8 mouse cellular contexts compared by ENCODE assay signal in the genomic region with DNA sequence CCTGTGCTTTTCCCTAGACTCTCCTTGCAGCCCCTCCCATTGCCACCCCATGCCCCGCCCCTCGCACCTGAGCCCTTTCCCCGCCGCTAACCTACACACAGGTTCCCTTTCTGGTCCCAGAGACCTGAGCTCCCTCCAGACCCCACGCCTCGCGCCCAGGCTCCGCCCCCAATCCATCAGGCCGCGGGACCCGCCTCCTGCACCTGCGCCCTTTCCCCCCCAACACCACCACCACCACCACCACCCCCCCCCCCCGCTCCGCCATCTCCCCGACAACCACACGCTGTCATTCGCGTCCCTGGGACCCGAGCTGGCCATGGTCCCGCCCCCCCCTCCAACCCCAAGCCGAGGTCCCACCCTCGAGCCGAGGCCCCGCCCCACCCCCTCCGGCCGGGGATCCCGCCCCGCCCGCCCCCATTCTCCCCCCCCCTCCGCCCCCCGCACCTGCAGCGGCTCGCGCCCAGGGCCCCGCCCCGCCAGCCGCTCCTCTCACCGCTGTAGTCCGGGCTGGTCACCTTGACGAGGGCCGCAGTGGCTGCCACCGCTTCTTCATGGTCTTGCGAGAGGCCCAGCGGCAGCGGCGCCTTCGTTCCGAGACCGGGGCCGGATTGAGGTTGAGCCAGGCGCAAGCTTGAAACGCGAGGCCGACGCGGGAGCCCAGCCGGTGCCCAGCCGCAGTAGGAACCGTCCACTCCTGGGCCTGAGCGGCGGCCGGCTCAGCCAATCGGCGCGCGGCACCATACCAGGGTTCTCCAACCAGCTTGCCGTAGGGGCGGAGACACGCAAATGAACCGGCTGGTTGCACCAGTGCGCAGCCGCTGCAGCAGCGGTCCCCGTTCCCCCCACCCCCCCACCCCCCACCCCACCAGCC. TPM values are rescaled to one million over a fixed set of nuclear protein-coding genes. Genes with fewer than 3 reads are reported as not detected.
DNase-seq lines count a peak whose midpoint lies in the region; ATAC-seq lines count a peak whose summit lies in the region.

TSS of gene Ralgps1 (minus strand) at position 710 of the 871 bp plus-strand sequence.

- peak within 1 kb of the TSS; percentile 84 for H3K9ac ChIP-seq in heart, embryonic 13.5 days
- H3K9ac ChIP-seq in liver, embryonic 12.5 days: peak within 1 kb of the TSS; percentile 73
- H3K9ac ChIP-seq in stomach, embryonic 15.5 days: peak within 1 kb of the TSS; percentile 26; the same call in 1 of the 2 replicates

- peaks cover 4% of the 10 kb centered on the region; the same call in 1 of the 2 replicates for H3K4me1 ChIP-seq in brown adipose tissue, adult 24 weeks (ENCODE audit: control insufficient read depth, insufficient read depth, insufficient read length, low read length)
- peaks cover 22% of the 10 kb centered on the region for H3K4me1 ChIP-seq in heart, embryonic 13.5 days
- peaks cover 9% of the 10 kb centered on the region for H3K4me1 ChIP-seq in liver, embryonic 12.5 days
- H3K4me1 ChIP-seq in stomach, embryonic 15.5 days: peaks cover 14% of the 10 kb centered on the region; the same call in 1 of the 2 replicates

- peak within 1 kb of the TSS; percentile 85 for H3K4me2 ChIP-seq in heart, embryonic 13.5 days
- peak within 1 kb of the TSS; percentile 93 for H3K4me2 ChIP-seq in liver, embryonic 12.5 days
- peak within 1 kb of the TSS; percentile 70 for H3K4me2 ChIP-seq in stomach, embryonic 15.5 days

- peak; percentile 97 for DNase-seq in CD4-positive, CD25-positive, alpha-beta regulatory T cell, adult 2 months (ENCODE audit: low read depth, low spot score)
- DNase-seq in fat pad, adult 2 months (ENCODE audit: extremely low read depth, low read depth, low spot score): peak; percentile 36
- peak; percentile 99 for DNase-seq in kidney, postnatal 10 days
- DNase-seq in natural killer cell, adult 2 months (ENCODE audit: low spot score in 2 of 2): peak; percentile 90 to 93

- 1% methylated on average over 63 of the region's 74 CpGs for WGBS in heart, embryonic 13.5 days
- WGBS in liver, embryonic 12.5 days (ENCODE audit: insufficient replicate concordance): under 1% methylated on average over 40 of the region's 74 CpGs
- WGBS in stomach, embryonic 15.5 days: 0% methylated on average over 52 of the region's 74 CpGs

- H3K9me3 ChIP-seq in heart, embryonic 13.5 days: no peaks in the 10 kb centered on the region
- H3K9me3 ChIP-seq in liver, embryonic 12.5 days (replicated peaks): no peaks in the 10 kb centered on the region
- no peaks in the 10 kb centered on the region for H3K9me3 ChIP-seq in stomach, embryonic 15.5 days

- no peaks in the 10 kb centered on the region for H3K36me3 ChIP-seq in heart, embryonic 13.5 days
- no peaks in the 10 kb centered on the region for H3K36me3 ChIP-seq in liver, embryonic 12.5 days
- no peaks in the 10 kb centered on the region for H3K36me3 ChIP-seq in stomach, embryonic 15.5 days

- H3K27me3 ChIP-seq in heart, embryonic 13.5 days (replicated peaks): no peaks in the 10 kb centered on the region
- 0 out of 2 replicates have a peak, but pooled peaks cover 6% of the 10 kb centered on the region for H3K27me3 ChIP-seq in liver, embryonic 12.5 days (replicated peaks)
- H3K27me3 ChIP-seq in stomach, embryonic 15.5 days (replicated peaks): no peaks in the 10 kb centered on the region

- H3K4me3 ChIP-seq in brown adipose tissue, adult 24 weeks (ENCODE audit: insufficient read depth, low read depth, low read length): peak within 1 kb of the TSS; percentile 71
- peak within 1 kb of the TSS; percentile 72 for H3K4me3 ChIP-seq in heart, embryonic 13.5 days
- H3K4me3 ChIP-seq in liver, embryonic 12.5 days: peak within 1 kb of the TSS; percentile 72
- H3K4me3 ChIP-seq in stomach, embryonic 15.5 days (replicated peaks): peak within 1 kb of the TSS; percentile 65

- H3K27ac ChIP-seq in brown adipose tissue, adult 24 weeks (replicated peaks; ENCODE audit: low read depth, low read length): peak within 1 kb of the TSS; percentile 29; the same call in 1 of the 2 replicates
- H3K27ac ChIP-seq in heart, embryonic 13.5 days (replicated peaks): peak within 1 kb of the TSS; percentile 96
- H3K27ac ChIP-seq in liver, embryonic 12.5 days: peak within 1 kb of the TSS; percentile 87
- peak within 1 kb of the TSS; percentile 92 for H3K27ac ChIP-seq in stomach, embryonic 15.5 days

- peak; percentile 94 for ATAC-seq in heart, embryonic 13.5 days (ENCODE audit: extremely low read depth, insufficient number of reproducible peaks, low FRiP score, low TSS enrichment)
- ATAC-seq in liver, embryonic 12.5 days: peak; percentile 97
- ATAC-seq in stomach, embryonic 15.5 days (ENCODE audit: insufficient read depth, low FRiP score, low read depth): peak; percentile 97

RNA-seq across cellular contexts. Expression of gene Ralgps1, which starts in this region (rescaled TPM):
- 1.1 and 1.5 TPM in 2 replicates for polyA plus RNA-seq in brown adipose tissue, adult 24 weeks (2012; ENCODE audit: insufficient read depth, insufficient read length, missing spikeins)
- 3.7 and 3.9 TPM in 2 replicates for polyA plus RNA-seq in heart, embryonic 13.5 days (2015; fragmentation: Nextera tagmentation; extraction: Ambion mirVana)
- polyA plus RNA-seq in liver, embryonic 12.5 days (2016; fragmentation: Nextera tagmentation; extraction: Ambion mirVana): 1.1 and 1.4 TPM in 2 replicates
- 6.2 and 8.9 TPM in 2 replicates for polyA plus RNA-seq in stomach, embryonic 15.5 days (2015; fragmentation: Nextera tagmentation; extraction: Ambion mirVana)

Comparison
In these comparisons a context has a peak if more than half of its experiments do, and no peak if none do; other contexts are left out.
1. Peak in every context shown above with its lines: DNase-seq, ATAC-seq, H3K4me3 ChIP-seq and H3K27ac ChIP-seq.
2. DNase-seq: peak in every context shown above with its lines; median percentile 99 in kidney, postnatal 10 days; 97 in CD4-positive, CD25-positive, alpha-beta regulatory T cell, adult 2 months; 92 in natural killer cell, adult 2 months; 36 in fat pad, adult 2 months.
3. H3K27ac ChIP-seq: peak in every context shown above with its lines; median percentile 96 in heart, embryonic 13.5 days; 92 in stomach, embryonic 15.5 days; 87 in liver, embryonic 12.5 days; 29 in brown adipose tissue, adult 24 weeks.
4. H3K9ac ChIP-seq: peak in every context shown above with its lines; median percentile 84 in heart, embryonic 13.5 days; 73 in liver, embryonic 12.5 days; 26 in stomach, embryonic 15.5 days.